Mouse (Mus musculus) adrenal gland, postnatal 25 days (tissue): Measurements from ENCODE around the gene Rsph3a. TPM values are rescaled to one million over a fixed set of nuclear protein-coding genes. Genes with fewer than 3 reads are reported as not detected.

Experiments
- total RNA-seq: library from RNA; stranded (reverse); gene quantifications from 2 replicates; pipeline ENCODE4 v1.2.3, GENCODE M21; 2021

Gene Rsph3a
- total RNA-seq, 1 experiment from 2014 or later: 48.7 TPM

Other genes starting within 250 kb of the Rsph3a start
- gene Fndc1, start 118.3 kb upstream of the Rsph3a start, total RNA-seq: 4.8 and 5.6 TPM in 2 replicates
- 4.7 and 6.6 TPM in 2 replicates for gene Tagap, start 19.6 kb upstream of the Rsph3a start, total RNA-seq
- gene Gm49673, start 202.2 kb downstream of the Rsph3a start, total RNA-seq: 0.24 and 1.8 TPM in 2 replicates
- 54.1 and 69.7 TPM in 2 replicates for gene Rnaset2a, start 202.5 kb downstream of the Rsph3a start, total RNA-seq
- 27.9 and 29.6 TPM in 2 replicates for gene Fgfr1op, start 219.9 kb downstream of the Rsph3a start, total RNA-seq